Mouse (Mus musculus): ENCODE results near the gene Fam83d.

Fam83d gene

GRCm38 (mm10) chr2:158745049-158745482 lies 22.8 kb upstream of the Fam83d start:
- peak in 1 of 2 experiments; percentile 54 for DNase-seq (ENCODE audit: low spot score in 2 of 2)

GRCm38 (mm10) chr2:158746164-158746563 lies 21.7 kb upstream of the Fam83d start:
- no peak for DNase-seq (ENCODE audit: low spot score in 2 of 2)

- no peak for DNase-seq (ENCODE audit: low spot score in 2 of 2)
These were observed 18.5 kb upstream of the Fam83d start for GRCm38 (mm10) chr2:158749366-158749765.

DNA sequence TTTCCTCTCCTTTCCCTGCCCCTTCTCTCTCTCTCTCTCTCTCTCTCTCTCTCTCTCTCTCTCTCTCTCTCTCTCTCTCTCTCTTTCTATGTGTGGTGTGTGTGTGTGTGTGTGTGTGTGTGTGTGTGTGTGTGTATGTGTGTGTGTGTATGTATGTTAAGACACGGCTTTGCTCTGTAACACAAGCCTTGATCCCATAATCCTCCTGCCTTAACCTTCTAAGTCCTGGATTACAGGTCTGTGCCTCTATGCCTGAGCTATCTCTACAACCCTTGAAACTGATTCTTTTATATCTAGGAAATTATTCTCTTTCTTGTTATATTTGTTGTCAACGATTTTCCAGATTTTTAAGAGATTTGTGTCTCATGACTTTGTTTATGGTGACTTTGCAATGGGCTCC lies 7.7 kb upstream of the Fam83d start:
- no peak for DNase-seq (ENCODE audit: low spot score in 2 of 2)

DNA sequence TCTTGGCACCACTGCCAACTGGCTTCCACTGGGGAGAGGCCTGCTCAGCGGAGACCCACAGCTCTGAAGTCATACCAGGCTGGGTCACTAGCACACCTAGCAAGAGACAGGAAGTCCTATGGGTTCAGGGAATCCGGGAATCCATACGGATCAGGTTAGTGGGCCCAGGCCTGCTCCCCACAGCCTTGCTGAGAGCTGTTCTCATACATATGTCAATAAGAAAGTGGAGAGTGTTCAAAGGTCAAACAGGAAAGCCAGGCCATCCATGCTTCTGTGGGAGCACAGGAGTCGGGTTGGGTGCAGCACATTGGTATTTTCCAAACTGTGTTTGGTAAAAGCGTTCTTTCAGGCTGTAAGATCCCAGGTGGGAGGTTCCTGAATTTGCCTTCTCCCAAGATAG lies 5.6 kb upstream of the Fam83d start:
- DNase-seq (ENCODE audit: low spot score in 2 of 2): no peak

DNA sequence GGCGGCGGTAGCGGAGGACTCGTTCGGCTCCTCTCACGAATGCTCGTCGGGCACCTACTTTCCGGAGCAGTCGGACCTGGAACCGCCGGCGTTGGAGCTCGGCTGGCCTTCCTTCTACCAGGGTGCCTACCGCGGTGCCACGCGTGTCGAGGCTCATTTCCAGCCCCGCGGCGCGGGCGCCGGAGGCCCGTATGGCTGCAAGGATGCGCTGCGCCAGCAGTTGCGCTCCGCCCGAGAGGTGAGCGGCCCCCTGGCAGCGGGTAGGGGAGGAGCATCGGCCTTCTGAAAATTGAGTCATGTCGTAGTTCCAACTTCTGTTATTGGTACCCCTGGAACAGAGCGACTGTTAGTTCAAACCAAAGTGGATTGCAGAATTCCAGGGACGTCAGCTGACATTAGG lies 457 bp downstream of the Fam83d start:
- no peak for DNase-seq (ENCODE audit: low spot score in 2 of 2)

- DNase-seq (ENCODE audit: low spot score in 2 of 2): no peak
These were observed 878 bp downstream of the Fam83d start for GRCm38 (mm10) chr2:158768771-158769170.

- DNase-seq (ENCODE audit: low spot score in 2 of 2): no peak
These were observed 2.3 kb downstream of the Fam83d start for GRCm38 (mm10) chr2:158770126-158770757.

- no peak for DNase-seq (ENCODE audit: low spot score in 2 of 2)
These were observed 3.3 kb downstream of the Fam83d start for GRCm38 (mm10) chr2:158771066-158771763.

GRCm38 (mm10) chr2:158772808-158773207 lies 4.9 kb downstream of the Fam83d start:
- no peak for DNase-seq (ENCODE audit: low spot score in 2 of 2)

GRCm38 (mm10) chr2:158774886-158775285 lies 7.0 kb downstream of the Fam83d start:
- no peak for DNase-seq (ENCODE audit: low spot score in 2 of 2)

DNA sequence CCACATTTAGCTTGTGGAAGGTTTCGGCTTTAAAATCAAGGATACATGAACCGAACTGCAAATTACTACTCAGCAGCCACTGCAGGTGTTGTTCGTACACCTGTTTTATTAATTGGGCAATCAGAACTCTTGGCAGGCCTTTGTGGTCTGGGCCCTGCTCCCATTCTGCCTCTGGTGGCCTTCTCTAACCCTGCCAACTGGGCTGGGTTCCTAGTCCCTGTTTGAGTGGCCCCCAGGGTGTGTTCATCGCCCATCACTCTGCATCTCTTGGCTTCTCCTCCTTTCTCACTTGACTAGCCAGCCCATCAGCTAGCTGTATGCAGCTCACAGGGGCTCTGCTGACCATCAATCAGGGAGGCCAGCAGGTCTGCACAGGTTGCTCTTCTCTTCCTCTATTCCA lies 8.8 kb downstream of the Fam83d start:
- no peak for DNase-seq (ENCODE audit: low spot score in 2 of 2)

- no peak for DNase-seq (ENCODE audit: low spot score in 2 of 2)
These were observed 9.6 kb downstream of the Fam83d start for GRCm38 (mm10) chr2:158777490-158777889.

DNA sequence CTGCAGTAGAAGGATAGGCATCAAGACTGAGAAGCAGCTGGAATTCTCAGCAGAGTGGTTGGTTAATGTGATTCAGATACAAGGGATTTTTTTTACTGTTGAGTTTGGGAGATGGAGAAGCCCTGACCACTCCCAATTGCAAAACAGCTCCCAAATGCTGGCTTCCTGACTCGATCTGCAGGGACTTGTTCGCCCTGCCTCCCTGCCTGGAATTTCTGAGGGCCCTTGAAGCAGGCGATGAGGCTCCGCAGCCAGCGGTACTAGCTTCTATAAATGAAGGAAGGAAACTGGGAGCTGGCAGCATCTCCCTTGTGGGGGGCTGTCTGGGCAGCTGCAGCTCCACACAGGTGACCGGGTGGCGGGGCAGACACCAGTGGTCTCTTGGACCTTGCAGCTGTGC lies 10.5 kb downstream of the Fam83d start:
- DNase-seq (ENCODE audit: low spot score in 2 of 2): no peak

GRCm38 (mm10) chr2:158781126-158781525 lies 13.2 kb downstream of the Fam83d start:
- no peak for DNase-seq (ENCODE audit: low spot score in 2 of 2)

DNA sequence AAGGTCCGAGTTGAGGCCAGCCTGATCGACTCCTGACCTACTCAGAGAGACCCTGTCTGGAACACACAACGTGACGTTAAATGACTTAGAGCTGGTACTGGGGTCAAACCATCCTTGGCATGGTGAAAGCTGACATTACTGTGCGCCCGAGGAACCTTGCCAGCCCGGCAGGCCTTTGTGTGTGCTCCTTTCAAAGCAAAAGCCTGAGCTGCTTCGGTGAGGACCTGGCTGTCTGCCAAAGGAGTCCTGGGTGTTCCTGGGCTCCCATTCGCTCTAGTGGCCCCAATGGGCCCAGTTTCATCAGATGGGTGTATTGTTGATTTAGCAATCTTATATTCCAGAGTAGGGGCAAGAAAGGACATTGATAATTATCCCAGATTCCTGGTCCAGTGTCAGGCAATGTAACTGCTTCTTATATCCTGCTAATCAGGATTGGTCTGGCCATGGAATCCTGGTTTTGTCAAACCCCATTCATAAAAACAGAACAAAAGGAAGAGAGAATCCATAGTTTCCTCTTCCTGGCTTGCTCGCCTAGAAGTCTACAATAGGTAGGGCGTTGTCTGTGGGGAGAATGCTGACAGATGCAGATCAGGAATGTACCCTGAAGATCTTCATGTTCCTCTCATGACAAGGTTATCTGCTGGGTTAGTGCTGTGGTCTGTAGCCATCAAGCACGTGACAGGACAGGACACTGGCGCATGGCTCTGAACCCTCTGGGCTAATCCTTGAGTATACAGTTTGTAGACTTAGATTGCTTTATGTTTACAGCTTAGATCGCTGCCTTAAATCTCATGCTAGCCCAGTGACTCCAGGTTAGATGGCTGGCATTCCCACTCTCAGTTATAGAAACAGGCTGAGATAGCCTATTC lies 19.3 kb downstream of the Fam83d start:
- no peak for DNase-seq (ENCODE audit: low spot score in 2 of 2)

DNA sequence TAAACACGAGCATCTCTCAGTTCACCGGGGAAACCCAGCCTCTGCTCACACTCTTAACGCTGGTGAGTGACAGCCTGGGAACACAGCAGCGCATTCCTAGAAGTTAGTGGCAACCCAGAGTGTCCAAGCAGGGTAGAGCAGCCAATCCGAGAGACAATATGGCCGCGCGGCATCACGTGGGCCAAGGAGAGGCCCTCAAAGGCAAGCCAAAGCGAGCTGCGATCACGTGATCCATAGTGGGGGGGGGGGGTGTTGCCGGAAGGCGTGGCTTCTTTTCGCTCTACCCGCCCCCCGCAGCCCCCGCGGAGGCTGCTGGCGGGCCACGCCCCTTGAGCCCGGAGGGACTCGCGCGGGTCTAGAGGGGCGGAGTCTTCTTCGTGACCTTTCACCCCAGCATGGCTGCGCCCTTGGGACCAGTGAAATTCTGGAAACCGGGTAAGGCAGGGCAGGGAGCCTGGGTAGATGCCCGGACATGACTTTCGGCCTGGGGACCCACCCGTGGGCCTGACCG lies 26.7 kb downstream of the Fam83d start, which contains the start of gene Dhx35:
Gene Dhx35 (plus strand): TSS at position 314 of the 511 bp plus-strand sequence.
- peak; percentile 94 for DNase-seq (ENCODE audit: low spot score in 2 of 2)

DNA sequence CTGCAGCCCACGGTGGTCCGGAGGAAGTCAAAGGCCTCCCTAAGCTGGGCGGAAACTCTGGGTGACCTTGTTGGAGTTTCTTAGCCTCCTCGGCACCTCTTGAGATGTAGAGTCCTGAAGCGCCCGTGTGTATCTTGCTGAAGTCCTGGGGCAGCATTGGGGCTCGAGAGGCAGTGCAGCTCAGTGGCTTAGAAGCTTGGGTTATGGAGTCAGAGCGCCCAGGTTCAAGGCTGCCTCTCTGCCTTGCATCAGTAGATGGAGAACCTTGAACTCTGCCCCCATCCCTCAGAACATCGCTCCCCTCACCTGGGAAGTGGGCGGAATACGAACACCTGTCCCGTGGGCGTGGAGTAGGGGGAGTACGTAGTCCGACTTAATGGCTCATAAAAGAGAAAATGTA lies 27.1 kb downstream of the Fam83d start:
- no peak for DNase-seq (ENCODE audit: low spot score in 2 of 2)

DNA sequence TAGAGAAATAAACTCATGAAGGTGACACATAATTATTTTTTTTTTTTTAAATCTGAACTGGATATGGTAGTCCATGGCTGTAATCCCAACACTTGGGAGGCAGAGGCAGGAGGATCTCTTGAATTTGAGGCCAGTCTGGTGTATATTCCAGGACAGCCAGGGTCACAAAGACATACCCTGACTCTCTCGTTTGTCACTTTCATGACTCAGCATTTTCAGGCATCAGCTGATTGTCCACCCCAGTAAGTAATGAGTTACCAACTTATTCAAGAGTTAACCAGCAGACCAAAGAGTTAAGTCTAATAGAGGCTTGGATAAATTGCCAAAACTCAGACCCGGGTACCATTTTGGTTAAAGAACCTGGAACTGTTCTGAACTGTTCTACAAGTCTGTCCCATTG lies 28.0 kb downstream of the Fam83d start:
- DNase-seq (ENCODE audit: low spot score in 2 of 2): no peak

DNA sequence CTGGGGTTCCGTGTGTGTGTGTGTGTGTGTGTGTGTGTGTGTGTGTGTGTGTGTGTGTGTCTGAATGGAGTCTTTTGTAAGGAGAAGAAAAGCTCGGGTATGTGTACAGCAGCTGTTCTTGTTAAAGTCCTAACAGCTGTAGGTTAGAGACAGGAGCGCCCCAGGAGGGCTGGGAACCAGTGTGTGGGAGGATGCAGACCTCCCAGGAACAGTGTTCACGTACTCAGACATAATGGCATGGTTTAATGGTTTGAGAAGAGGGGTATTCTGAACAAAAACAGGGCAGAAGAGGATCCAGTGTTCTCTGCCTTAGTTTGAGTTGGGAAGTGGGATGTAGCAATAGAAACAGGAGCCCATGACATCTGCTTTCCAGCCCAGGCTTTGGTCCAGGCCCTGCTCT lies 31.4 kb downstream of the Fam83d start:
- DNase-seq (ENCODE audit: low spot score in 2 of 2): no peak

DNA sequence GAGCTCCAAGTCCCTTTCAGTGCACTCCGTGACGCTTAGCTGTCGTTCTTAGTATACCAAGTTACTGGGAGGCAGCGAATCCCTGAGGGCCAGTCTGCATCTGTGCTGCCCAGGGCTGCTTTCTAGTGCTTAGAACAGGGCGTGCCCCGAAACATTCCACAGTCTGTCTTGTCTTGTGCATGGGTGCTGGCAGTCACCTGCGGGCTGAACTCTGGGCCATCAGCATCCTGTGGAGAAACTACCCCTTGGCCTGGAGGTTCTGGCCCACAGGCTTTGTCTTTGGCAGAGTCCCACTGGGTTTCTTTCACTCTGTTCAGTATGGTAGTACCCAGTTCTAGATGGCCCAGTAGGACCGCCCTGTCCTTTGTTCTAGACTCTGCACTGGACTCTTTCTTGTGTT lies 32.9 kb downstream of the Fam83d start:
- DNase-seq (ENCODE audit: low spot score in 2 of 2): no peak

GRCm38 (mm10) chr2:158803575-158803974 lies 35.7 kb downstream of the Fam83d start:
- DNase-seq (ENCODE audit: low spot score in 2 of 2): no peak

All from frontal cortex, postnatal 36 days (tissue).